Mouse (Mus musculus) lung, adult 18-20 months (tissue): ENCODE measurements around the gene Nfe2l2.
"Not testable (repeated sequence)": the region's sequence is repeated elsewhere in the genome, so short reads cannot be mapped to it uniquely, and the experiment has no call there.

Experiments
- DNase-seq, 2 experiments: peaks; one replicate each; pipeline ENCODE4 v3.0.0; 2022; ENCODE audit warnings: mixed read lengths in 2 of 2

Gene Nfe2l2

DNA sequence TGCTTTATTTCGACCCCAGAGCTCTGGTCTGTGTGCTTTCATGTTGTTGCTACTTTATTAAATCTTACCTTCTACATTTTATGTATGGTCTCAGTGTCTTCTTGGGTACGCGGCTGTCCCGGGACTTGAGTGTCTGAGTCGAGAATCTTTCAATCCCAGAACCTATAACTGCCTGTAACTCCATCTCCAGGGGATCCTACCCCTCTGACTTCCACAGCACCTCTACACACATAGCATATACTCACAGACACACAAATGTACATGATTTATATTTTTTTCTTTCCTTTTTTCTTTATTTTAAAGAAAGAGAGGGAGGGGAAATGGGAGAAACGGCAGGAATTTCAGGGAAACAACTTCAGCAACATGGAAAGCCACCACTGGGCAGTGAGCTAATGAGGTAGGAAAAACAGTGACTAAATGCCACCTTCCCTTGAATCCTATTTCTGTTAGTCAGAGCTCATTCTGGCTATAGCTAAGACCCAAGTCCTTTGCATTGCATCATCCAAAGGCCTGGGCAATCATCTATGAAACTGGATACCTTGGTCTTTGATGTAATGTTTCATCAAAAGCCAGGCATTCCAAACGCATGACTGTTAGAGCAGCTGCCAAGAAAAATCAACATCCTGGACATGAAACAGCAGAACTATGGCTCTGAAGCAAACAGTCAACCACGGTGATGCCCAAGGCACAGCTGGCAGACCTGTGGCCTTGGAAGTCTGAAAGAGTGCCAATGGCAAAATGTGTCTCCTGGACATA is 61.5 kb downstream of the Nfe2l2 start:
- DNase-seq: peak; percentile 70 to 82

DNA sequence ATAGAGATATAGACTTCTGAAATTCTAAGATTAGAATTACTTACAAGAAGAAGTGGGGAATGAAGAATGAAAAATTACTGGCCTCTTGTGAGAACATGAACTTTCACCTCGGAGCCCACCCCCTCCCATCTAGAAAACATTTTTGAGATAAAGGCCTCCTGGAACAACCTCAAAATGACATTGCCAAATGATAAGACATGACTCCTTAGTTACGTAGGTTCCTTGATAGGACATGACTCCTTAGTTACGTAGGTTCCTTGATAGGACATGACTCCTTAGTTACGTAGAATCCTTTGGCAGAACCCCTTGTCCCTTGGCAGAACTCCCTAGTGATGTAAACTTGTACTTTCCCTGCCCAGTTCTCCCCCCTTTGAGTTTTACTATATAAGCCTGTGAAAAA is 62.1 kb downstream of the Nfe2l2 start:
- not testable (repeated sequence) for DNase-seq

DNA sequence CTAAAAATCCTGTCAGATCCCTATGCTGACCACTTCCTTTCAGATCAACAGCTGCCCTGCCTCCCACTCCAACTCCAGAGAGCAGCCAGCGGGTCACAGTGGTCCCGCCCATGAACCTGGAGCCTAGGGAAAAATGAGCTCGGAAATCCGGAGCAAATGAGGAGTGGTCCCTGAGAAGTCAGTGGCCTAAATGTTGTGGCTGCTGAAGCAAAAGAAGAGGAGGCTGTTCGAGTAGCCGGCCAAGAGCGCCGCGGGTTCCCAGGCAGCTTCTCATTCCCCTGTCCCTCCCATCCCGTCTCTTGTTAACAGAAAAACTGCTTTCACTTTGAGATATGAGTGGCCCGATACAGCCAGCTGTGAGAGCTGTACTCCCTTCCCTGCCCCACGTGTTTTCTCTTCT is 64.9 kb downstream of the Nfe2l2 start:
- not testable (repeated sequence) for DNase-seq

DNA sequence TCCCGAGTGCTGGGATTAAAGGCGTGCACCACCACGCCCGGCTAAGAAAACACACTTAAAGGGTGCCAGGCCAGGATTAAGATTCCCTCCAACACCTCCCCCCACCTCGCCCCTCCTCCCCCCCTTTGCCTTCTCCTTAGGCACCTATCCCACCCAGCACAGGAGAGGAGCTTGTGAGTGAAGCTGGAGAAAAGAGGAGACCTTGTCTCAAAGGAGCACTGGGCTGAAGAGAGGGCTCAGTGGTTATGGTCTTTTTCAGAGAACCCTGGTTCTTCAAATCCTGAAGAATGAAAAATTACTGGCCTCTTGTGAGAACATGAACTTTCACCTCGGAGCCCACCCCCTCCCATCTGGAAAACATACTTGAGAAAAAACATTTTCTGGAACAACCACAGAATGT is 66.6 kb downstream of the Nfe2l2 start:
- not testable (repeated sequence) for DNase-seq

DNA sequence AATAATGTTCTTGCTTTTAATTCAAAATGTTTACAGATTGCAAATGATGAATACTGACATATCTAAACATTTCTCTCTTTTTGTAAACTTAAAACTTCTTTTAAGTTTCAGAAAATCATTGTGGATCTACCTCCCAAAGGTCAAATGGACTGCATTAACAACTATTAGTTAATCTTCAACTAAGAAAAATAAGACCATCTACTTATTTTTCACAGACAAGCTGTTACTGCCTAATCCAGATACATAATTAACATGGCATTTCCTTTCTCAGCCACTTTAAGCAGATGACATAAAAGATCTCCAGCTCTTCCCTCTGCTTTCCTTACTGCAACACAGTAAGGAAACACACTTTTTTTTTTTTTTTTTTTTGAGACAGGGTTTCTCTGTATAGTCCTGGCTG is 67.1 kb downstream of the Nfe2l2 start:
- DNase-seq: no peak

DNA sequence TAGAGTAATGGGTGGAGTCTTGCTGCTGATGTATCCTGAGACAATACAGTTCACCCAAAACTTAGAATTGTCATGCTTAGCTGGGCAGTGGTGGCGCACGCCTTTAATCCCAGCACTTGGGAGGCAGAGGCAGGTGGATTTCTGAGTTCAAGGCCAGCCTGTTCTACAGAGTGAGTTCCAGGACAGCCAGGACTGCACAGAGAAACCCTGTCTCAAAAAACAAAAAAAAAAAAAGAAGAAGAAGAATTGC is 67.5 kb downstream of the Nfe2l2 start:
- DNase-seq: not testable (repeated sequence)

DNA sequence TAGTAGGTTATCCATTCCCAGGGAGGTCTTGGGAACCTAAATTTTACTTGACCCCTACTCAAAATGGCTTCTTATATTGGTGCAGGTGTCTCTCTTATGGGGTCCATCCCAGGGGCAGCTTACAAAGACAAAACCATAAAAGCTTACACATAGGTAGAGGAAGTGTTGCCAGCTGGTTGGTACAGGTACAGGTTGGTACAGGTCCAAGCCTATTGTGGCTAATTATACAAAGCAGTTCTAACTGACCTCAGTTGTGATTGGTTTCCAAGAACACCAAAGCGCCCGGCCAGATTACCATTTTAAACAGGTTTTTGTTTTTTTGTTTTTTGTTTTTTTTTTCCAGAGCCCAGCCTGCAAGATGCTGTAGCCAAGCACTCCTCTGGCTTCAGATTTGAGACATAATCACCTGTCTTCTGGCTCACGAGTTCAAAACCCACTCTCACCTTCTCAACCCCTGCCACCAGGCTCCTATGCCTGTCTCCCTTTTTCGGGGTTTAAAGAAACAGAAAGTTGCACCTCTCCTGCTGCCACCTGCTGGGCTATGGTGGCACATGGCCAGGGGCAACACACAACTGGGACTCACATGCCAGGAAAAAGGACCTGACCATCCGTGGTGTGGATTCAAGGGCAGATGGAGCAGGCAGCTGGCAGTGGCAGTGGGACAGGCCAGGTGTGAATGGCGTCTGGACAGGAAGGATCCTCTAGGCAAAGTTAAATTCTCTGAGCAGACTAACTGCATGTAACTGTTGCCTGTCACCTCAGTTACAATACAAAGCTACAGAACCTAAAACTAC is 68.0 kb downstream of the Nfe2l2 start:
- peak; percentile 62 to 71 for DNase-seq

DNA sequence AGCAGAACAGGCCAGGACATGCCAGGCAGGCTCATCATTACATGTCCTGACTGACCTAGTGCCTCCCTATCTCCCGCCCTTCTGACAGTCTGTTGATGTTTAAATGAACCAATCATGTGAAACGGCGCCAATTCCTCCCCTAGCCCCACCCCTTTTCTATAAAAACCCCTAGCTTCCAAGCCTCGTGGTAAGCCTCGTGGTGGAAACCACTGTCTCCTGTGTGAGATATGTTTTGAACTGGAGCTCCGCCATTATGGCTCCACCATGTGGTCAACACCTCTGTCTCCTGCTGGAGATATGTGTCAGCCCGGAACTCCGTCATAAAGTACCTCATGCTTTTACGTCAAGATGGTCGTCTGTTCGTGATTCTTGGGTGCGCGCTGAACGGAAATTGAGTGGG is 70.0 kb downstream of the Nfe2l2 start:
- DNase-seq: not testable (repeated sequence)

DNA sequence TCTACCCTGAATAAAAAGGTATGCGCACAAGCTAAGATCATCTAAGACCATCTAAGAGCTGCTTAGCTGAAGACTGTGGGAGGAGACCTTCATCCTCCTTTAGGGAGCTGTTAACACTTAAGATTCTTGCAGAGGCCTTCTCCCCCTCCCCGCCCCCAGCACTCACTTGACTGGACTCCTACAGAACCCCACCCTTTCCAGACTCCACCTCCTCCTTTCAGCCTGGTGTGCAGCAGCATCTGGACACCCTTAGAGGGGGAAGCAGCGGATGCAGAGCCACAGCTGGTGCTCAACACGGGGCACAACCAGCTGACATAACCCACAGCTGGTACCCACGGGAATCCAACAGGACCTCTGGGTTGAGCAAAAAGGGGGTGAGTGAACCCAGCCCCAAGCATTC is 70.7 kb downstream of the Nfe2l2 start:
- peak; percentile 58 to 74 for DNase-seq

DNA sequence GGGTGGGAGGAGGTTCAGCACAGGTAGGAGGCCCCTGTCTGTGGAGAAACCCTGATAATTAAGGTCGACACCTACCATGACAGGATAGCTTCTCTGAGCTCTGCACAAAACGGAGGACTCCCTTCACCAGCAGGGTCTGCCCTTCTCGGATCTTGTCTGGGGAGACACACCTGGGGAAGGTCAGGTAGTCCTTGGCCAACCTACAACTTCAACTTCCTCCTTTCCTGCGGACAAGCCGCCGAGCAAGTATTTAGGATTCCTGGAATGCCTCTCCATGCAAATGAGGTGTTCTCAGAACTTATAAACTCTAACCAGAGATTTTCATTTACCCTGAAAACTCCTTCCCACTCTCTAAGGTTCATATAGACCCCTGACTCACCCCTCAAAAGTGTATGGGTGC is 71.1 kb downstream of the Nfe2l2 start:
- peak; percentile 42 to 52 for DNase-seq

DNA sequence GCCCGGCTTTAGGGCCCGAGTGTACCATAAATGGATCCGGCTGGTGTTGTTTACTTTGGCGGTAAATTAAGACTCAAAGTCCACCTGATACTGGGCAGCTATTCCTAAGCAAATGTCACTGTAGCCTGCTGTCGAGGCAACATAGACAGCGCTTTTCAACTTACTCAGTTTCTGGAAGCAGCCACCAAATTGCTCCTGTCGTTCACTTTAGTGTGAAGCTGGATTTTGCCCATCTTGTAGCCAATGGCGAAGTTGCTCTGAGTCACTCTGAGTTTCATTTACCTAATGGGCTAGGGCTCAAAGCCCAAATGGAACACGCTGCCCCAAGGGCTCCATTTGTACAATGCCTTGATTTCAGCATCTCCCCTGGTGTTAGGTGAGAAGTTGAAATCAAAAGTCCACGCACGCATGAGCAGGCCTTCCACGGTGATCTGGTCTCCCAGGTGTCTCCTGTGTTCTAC is 71.7 kb downstream of the Nfe2l2 start:
- no peak for DNase-seq

DNA sequence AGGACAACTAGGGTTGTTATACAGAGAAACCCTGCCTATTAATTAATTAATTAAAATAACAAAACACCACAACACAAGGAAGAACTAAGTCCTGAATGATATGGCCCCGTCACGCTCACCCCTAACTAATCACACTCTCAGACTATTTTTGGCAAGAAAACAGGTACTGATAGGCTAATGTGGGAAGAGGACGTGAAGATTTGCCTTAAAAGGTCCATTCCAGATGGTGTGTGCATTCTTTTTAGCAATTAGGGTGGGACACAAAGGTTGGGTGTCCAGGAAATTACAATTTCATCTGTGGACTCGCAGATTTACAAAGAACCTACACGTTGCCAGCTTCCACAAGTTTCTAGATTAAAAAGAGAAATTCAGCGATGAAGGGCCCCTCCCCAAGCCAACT is 72.4 kb downstream of the Nfe2l2 start:
- no peak for DNase-seq

DNA sequence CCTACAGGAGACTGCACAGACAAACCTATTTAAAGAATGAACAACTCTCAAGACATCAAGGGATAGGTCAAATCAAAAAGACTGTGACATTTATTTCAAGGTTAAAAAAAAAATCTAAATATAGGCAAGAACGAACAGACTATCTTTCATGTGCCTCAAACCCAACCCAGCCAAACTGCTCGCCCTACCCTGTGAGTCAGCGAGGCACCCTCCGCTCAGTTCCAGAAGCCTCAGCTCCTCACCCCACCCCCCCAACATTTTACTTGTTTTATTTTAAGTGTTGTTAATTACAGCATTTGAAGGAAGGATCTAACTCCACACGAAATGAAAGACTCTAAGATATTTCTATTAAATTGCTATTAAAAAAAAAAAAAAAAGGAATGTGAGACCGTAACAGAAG is 73.0 kb downstream of the Nfe2l2 start:
- no peak for DNase-seq

DNA sequence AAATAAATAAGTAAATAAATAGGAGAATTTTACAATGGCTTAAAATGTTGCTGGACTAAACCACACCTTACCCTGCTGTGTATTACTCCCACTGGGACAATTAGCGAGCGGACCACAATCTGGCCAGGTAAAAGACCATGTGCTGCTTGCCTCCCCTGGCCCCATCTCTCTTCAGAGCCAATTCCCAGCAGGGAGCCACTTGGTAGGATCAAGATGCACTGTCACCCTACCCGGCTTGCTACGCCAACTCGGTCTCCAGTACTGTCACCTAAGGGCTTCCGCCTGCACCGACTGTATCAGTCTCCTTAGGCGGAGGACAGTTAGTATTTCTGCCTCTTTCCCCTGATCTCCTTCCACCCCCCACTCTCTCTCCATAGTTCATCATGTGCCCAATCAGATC is 76.0 kb downstream of the Nfe2l2 start:
- DNase-seq: no peak

DNA sequence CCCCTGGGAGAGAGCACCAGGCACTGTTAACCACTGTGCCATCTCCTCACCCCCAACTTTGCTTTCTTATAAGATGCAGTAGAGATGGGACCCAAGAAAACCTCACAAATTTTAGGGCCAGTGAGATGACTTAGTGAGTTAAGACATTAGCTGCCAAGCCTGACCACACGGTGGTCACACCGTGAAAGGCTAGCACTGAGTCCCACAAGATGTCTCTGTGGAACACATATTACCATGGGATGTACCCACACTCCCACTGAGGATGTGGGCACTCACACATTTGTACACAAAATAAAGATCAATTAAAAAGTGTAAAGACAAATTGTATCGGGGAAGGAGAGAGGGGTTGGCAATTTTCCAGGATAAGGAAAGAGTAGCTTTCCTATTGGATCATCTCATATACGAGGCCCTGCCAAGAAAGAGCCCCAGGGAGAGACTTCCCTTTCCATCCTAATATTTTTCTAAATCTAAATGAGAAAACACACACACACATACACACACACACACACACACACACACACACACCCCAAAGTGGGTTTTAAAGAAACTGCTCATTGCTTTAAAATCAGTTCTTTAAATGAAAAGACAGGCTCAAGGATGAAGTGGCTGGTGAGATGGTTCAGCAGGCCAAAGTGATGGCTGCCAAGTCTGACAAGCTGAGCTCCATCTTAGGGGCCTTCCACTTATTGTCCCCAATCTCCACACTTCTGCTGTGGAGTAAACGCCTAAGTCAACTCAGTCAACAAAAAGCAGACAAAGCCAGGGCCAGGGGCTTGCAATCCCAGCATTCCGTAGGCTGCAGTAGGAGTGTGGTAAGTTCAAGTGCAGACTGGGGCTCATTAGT is 77.6 kb downstream of the Nfe2l2 start:
- no peak for DNase-seq
